Mouse (Mus musculus): Measurements from ENCODE around the gene Gm26741. TPM values are rescaled to one million over a fixed set of nuclear protein-coding genes. Genes with fewer than 3 reads are reported as not detected.

Gene Gm26741
- polyA plus RNA-seq (2012; rRNA removed), result not detected in 2 replicates

DNA sequence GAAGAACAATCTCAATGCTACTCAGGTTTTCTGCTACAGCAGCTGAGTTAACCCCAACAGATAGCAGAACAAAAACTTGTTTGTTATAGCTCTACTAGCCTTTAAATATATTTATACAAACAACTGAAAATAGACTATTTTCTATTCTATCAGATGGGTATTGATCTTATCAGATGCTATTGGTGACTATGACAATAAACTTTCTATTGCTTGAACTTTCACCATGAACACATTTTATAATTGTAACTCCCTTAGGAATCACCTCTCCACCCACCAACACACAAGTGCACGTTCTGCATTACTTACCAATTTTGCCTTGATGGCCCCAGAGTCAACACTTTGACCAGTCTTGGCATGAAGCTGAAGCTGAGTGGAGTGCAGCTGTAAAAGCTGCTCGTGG is at the start of gene Gm26741:
TSS of gene Gm26741 (plus strand) at position 301 of the 400 bp plus-strand sequence.

DNA sequence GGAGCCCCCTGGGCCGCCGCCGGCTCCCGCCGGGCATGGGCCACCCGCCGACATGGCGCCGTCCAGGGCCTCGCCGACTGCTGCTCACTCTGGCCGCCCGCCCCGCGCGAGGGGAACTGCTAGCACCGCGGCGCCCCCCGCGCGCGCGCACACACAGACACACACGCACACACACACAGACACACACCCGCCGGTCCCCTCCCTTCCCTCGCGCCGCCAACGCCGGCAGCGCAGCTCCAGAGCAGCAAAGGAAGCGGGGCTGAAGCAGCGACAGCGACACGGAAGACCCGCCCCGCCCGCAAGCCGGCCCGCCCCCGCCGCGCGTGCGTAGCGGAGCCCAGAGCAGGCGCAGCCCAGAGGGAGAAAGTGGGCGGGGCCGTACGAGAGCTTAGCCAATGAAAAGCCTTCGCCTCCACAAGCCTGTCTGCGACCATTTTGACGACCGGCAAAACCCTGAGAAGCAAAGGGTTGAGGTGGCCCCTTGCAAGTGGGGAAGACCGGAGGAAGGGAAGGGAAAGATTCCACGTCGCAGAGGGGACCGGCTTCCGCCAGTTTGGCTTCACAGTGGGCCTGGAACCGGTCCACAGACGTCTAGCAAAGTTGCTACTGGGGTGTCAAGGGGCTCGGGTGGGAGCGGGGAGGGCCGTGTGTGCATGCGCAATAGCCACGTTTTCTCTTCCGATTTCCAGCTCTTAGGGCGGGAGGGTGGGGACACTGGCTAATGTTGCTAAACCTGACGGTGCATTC is 23.5 kb downstream of the Gm26741 start, which contains the start of gene Gopc:
TSS of gene Gopc (minus strand) at position 280 of the 747 bp plus-strand sequence.

DNA sequence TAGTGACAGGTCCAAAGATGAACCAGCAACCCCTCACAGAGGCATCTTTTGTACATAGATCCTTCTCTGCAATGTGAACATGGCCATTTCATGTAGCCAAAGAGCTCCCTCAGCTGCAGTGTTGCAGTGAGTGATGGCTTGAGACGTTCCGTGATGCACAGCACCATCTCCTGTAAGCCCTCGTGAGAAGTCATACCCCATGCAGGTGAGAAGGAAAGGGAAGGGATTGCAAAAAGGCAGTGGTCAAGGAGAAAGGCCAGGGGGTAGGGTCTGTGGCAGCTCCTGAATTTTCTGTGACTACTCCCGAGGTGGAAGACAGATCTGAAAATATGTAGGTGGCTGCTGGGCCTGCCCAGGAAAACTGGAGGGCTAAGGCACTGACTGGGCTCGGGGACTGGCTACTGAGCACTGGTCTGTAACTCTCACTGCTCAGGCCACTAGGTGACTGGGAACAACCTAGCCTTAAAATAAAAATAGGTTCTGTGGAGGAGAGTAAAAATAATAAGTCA is 30.4 kb downstream of the Gm26741 start, which contains the start of gene Nepn:
TSS of gene Nepn (plus strand) at position 51 of the 509 bp plus-strand sequence.

Other genes with a start within 250 kb of the Gm26741 start
- 0.01 TPM in 1 of 2 replicates, not detected in the other for gene Ros1, start 163.5 kb upstream of the Gm26741 start, polyA plus RNA-seq (2012; rRNA removed)
- gene Dcbld1, start 125.1 kb upstream of the Gm26741 start, polyA plus RNA-seq (2012; rRNA removed), result 7.6 and 10.1 TPM in 2 replicates
- gene Gopc, start 23.4 kb downstream of the Gm26741 start, polyA plus RNA-seq (2012; rRNA removed), result 1.00 and 1.4 TPM in 2 replicates
- not detected in 2 replicates for gene Nepn, start 30.2 kb downstream of the Gm26741 start, polyA plus RNA-seq (2012; rRNA removed)
- 9.1 and 18.9 TPM in 2 replicates for gene Nus1, start 58.8 kb downstream of the Gm26741 start, polyA plus RNA-seq (2012; rRNA removed)

All from stomach, adult 2 months (tissue).